Mouse (Mus musculus): Measurements from ENCODE around the gene Olfr1111. TPM values are rescaled to one million over a fixed set of nuclear protein-coding genes. Genes with fewer than 3 reads are reported as not detected.
"Not testable (repeated sequence)": the region's sequence is repeated elsewhere in the genome, so short reads cannot be mapped to it uniquely, and the experiment has no call there.

The Olfr1111 gene
- total RNA-seq (2014; rRNA removed; ENCODE audit: low replicate concordance) (not detected in 2 replicates), polyA plus RNA-seq (2015; fragmentation: Nextera tagmentation; extraction: Ambion mirVana) (not detected in 2 replicates)

- H3K36me3 ChIP-seq (replicated peaks; ENCODE audit: control insufficient read depth, insufficient read depth, low read length), result no peaks in the 10 kb centered on the region
- H3K4me3 ChIP-seq (ENCODE audit: low read depth, low read length), result no peak within 1 kb of the TSS
- H3K9me3 ChIP-seq (replicated peaks; ENCODE audit: control insufficient read depth, low read length), result no peaks in the 10 kb centered on the region
- H3K27me3 ChIP-seq (ENCODE audit: control insufficient read depth, insufficient read depth, low read length), result no peaks in the 10 kb centered on the region
- no peaks in the 10 kb centered on the region for H3K4me1 ChIP-seq (ENCODE audit: control insufficient read depth, insufficient read depth)
- H3K4me2 ChIP-seq (ENCODE audit: low read depth, low read length), result no peak within 1 kb of the TSS
- H3K27ac ChIP-seq (ENCODE audit: low read depth), result no peak within 1 kb of the TSS
- ATAC-seq (ENCODE audit: insufficient read depth, low read depth), result no peak
- TF ChIP-seq EP300 (IDR thresholded peaks at IDR 0.05; ENCODE audit: low read depth) (no peak), CTCF (IDR thresholded peaks at IDR 0.05; ENCODE audit: low read depth) (no peak)
- DNase-seq (ENCODE audit: low spot score), result no peak
- H3K9ac ChIP-seq (replicated peaks; ENCODE audit: low read depth, low read length), result no peak within 1 kb of the TSS
Observed at GRCm38 (mm10) chr2:87152524-87152923, at the start of gene Olfr1111. TSS of gene Olfr1111 (minus strand) at chr2:87152624.

- DNase-seq (ENCODE audit: low spot score) (no peak), ATAC-seq (ENCODE audit: insufficient read depth, low read depth) (no peak)
- Histone ChIP-seq H3K4me2 (ENCODE audit: low read depth, low read length) (no peak within 1 kb of the TSS), H3K9me3 (replicated peaks; ENCODE audit: control insufficient read depth, low read length) (no peaks in the 10 kb centered on the region), H3K9ac (replicated peaks; ENCODE audit: low read depth, low read length) (no peak within 1 kb of the TSS), H3K4me1 (ENCODE audit: control insufficient read depth, insufficient read depth) (no peaks in the 10 kb centered on the region), H3K27ac (ENCODE audit: low read depth) (no peak within 1 kb of the TSS), H3K27me3 (ENCODE audit: control insufficient read depth, insufficient read depth, low read length) (no peaks in the 10 kb centered on the region), H3K36me3 (replicated peaks; ENCODE audit: control insufficient read depth, insufficient read depth, low read length) (no peaks in the 10 kb centered on the region), H3K4me3 (ENCODE audit: low read depth, low read length) (no peak within 1 kb of the TSS)
- TF ChIP-seq EP300 (IDR thresholded peaks at IDR 0.05; ENCODE audit: low read depth), result no peak
- TF ChIP-seq CTCF (IDR thresholded peaks at IDR 0.05; ENCODE audit: low read depth), result no peak
- 63% methylated on average over 1 of the region's 1 CpGs for WGBS
Observed at GRCm38 (mm10) chr2:87187498-87187897, 35.1 kb upstream of the Olfr1111 start, which contains the start of gene Olfr1112. TSS of gene Olfr1112 (plus strand) at chr2:87187798.

- H3K4me3 ChIP-seq (ENCODE audit: low read depth, low read length); H3K9me3 ChIP-seq (replicated peaks; ENCODE audit: control insufficient read depth, low read length); H3K36me3 ChIP-seq (replicated peaks; ENCODE audit: control insufficient read depth, insufficient read depth, low read length); H3K4me2 ChIP-seq (ENCODE audit: low read depth, low read length); ATAC-seq (ENCODE audit: insufficient read depth, low read depth); H3K9ac ChIP-seq (replicated peaks; ENCODE audit: low read depth, low read length); H3K4me1 ChIP-seq (ENCODE audit: control insufficient read depth, insufficient read depth); H3K27me3 ChIP-seq (ENCODE audit: control insufficient read depth, insufficient read depth, low read length); H3K27ac ChIP-seq (ENCODE audit: low read depth); DNase-seq (ENCODE audit: low spot score): not testable (repeated sequence)
- 61% methylated on average over 2 of the region's 2 CpGs for WGBS
Observed at GRCm38 (mm10) chr2:87167731-87168130, 15.3 kb upstream of the Olfr1111 start.

GRCm38 (mm10) chr2:87140200-87140599, 12.2 kb downstream of the Olfr1111 start, which contains the start of gene Olfr1110:
TSS of gene Olfr1110 (minus strand) at chr2:87140300.
- 55% methylated on average over 1 of the region's 1 CpGs for WGBS
- H3K36me3 ChIP-seq (replicated peaks; ENCODE audit: control insufficient read depth, insufficient read depth, low read length), result no peaks in the 10 kb centered on the region
- no peak within 1 kb of the TSS for H3K9ac ChIP-seq (replicated peaks; ENCODE audit: low read depth, low read length)
- no peaks in the 10 kb centered on the region for H3K4me1 ChIP-seq (ENCODE audit: control insufficient read depth, insufficient read depth)
- H3K9me3 ChIP-seq (replicated peaks; ENCODE audit: control insufficient read depth, low read length), result no peaks in the 10 kb centered on the region
- no peak within 1 kb of the TSS for H3K27ac ChIP-seq (ENCODE audit: low read depth)
- H3K27me3 ChIP-seq (ENCODE audit: control insufficient read depth, insufficient read depth, low read length), result no peaks in the 10 kb centered on the region
- H3K4me2 ChIP-seq (ENCODE audit: low read depth, low read length), result no peak within 1 kb of the TSS
- no peak within 1 kb of the TSS for H3K4me3 ChIP-seq (ENCODE audit: low read depth, low read length)
- ATAC-seq (ENCODE audit: insufficient read depth, low read depth) (no peak), DNase-seq (ENCODE audit: low spot score) (no peak)
- TF ChIP-seq EP300 (IDR thresholded peaks at IDR 0.05; ENCODE audit: low read depth) (no peak), CTCF (IDR thresholded peaks at IDR 0.05; ENCODE audit: low read depth) (no peak)

- Histone ChIP-seq H3K36me3 (replicated peaks; ENCODE audit: control insufficient read depth, insufficient read depth, low read length) (no peaks in the 10 kb centered on the region), H3K27ac (ENCODE audit: low read depth) (no peak within 1 kb of the TSS)
Observed at GRCm38 (mm10) chr2:87114467-87114866, 38.0 kb downstream of the Olfr1111 start, which contains the start of gene Olfr259. TSS of gene Olfr259 (minus strand) at chr2:87114567.

More at GRCm38 (mm10) chr2:87114467-87114866, 38.0 kb downstream of the Olfr1111 start, which contains the start of gene Olfr259:
- no peak for ATAC-seq (ENCODE audit: insufficient read depth, low read depth)
- Histone ChIP-seq H3K4me3 (ENCODE audit: low read depth, low read length) (no peak within 1 kb of the TSS), H3K9ac (replicated peaks; ENCODE audit: low read depth, low read length) (no peak within 1 kb of the TSS), H3K4me1 (ENCODE audit: control insufficient read depth, insufficient read depth) (no peaks in the 10 kb centered on the region), H3K27me3 (ENCODE audit: control insufficient read depth, insufficient read depth, low read length) (no peaks in the 10 kb centered on the region), H3K4me2 (ENCODE audit: low read depth, low read length) (no peak within 1 kb of the TSS), H3K9me3 (replicated peaks; ENCODE audit: control insufficient read depth, low read length) (no peaks in the 10 kb centered on the region)
- TF ChIP-seq EP300 (IDR thresholded peaks at IDR 0.05; ENCODE audit: low read depth) (no peak), CTCF (IDR thresholded peaks at IDR 0.05; ENCODE audit: low read depth) (no peak)
- no peak for DNase-seq (ENCODE audit: low spot score)

Other genes starting within 250 kb of the Olfr1111 start
- gene Olfr1098, start 228.1 kb downstream of the Olfr1111 start, total RNA-seq (2014; rRNA removed; ENCODE audit: low replicate concordance), result not detected in 2 replicates
- gene Olfr1098, start 228.1 kb downstream of the Olfr1111 start, polyA plus RNA-seq (2015; fragmentation: Nextera tagmentation; extraction: Ambion mirVana), result not detected in 2 replicates
- gene Olfr1099, start 191.9 kb downstream of the Olfr1111 start, total RNA-seq (2014; rRNA removed; ENCODE audit: low replicate concordance), result not detected in 2 replicates
- not detected in 2 replicates for gene Olfr1099, start 191.9 kb downstream of the Olfr1111 start, polyA plus RNA-seq (2015; fragmentation: Nextera tagmentation; extraction: Ambion mirVana)
- not detected in 2 replicates for gene Olfr1100, start 172.7 kb downstream of the Olfr1111 start, total RNA-seq (2014; rRNA removed; ENCODE audit: low replicate concordance)
- not detected in 2 replicates for gene Olfr1100, start 172.7 kb downstream of the Olfr1111 start, polyA plus RNA-seq (2015; fragmentation: Nextera tagmentation; extraction: Ambion mirVana)
- gene Olfr1101, start 161.4 kb downstream of the Olfr1111 start, total RNA-seq (2014; rRNA removed; ENCODE audit: low replicate concordance), result not detected in 2 replicates
- gene Olfr1101, start 161.4 kb downstream of the Olfr1111 start, polyA plus RNA-seq (2015; fragmentation: Nextera tagmentation; extraction: Ambion mirVana), result not detected in 2 replicates
- gene Olfr1102, start 154.2 kb downstream of the Olfr1111 start, total RNA-seq (2014; rRNA removed; ENCODE audit: low replicate concordance), result not detected in 2 replicates
- gene Olfr1102, start 154.2 kb downstream of the Olfr1111 start, polyA plus RNA-seq (2015; fragmentation: Nextera tagmentation; extraction: Ambion mirVana), result not detected in 2 replicates
- gene Olfr1104, start 125.5 kb downstream of the Olfr1111 start, total RNA-seq (2014; rRNA removed; ENCODE audit: low replicate concordance), result not detected in 2 replicates
- not detected in 2 replicates for gene Olfr1104, start 125.5 kb downstream of the Olfr1111 start, polyA plus RNA-seq (2015; fragmentation: Nextera tagmentation; extraction: Ambion mirVana)
- not detected in 2 replicates for gene Olfr1105, start 116.1 kb downstream of the Olfr1111 start, total RNA-seq (2014; rRNA removed; ENCODE audit: low replicate concordance)
- not detected in 2 replicates for gene Olfr1105, start 116.1 kb downstream of the Olfr1111 start, polyA plus RNA-seq (2015; fragmentation: Nextera tagmentation; extraction: Ambion mirVana)
- not detected in 2 replicates for gene Olfr1106, start 100.4 kb downstream of the Olfr1111 start, total RNA-seq (2014; rRNA removed; ENCODE audit: low replicate concordance)
- gene Olfr1106, start 100.4 kb downstream of the Olfr1111 start, polyA plus RNA-seq (2015; fragmentation: Nextera tagmentation; extraction: Ambion mirVana), result not detected in 2 replicates
- gene Olfr1107, start 76.8 kb downstream of the Olfr1111 start, total RNA-seq (2014; rRNA removed; ENCODE audit: low replicate concordance), result not detected in 2 replicates
- gene Olfr1107, start 76.8 kb downstream of the Olfr1111 start, polyA plus RNA-seq (2015; fragmentation: Nextera tagmentation; extraction: Ambion mirVana), result not detected in 2 replicates
- gene Olfr1109, start 56.6 kb downstream of the Olfr1111 start, total RNA-seq (2014; rRNA removed; ENCODE audit: low replicate concordance), result not detected in 2 replicates
- gene Olfr1109, start 56.6 kb downstream of the Olfr1111 start, polyA plus RNA-seq (2015; fragmentation: Nextera tagmentation; extraction: Ambion mirVana), result not detected in 2 replicates
- gene Olfr259, start 38.1 kb downstream of the Olfr1111 start, total RNA-seq (2014; rRNA removed; ENCODE audit: low replicate concordance), result not detected in 2 replicates
- gene Olfr259, start 38.1 kb downstream of the Olfr1111 start, polyA plus RNA-seq (2015; fragmentation: Nextera tagmentation; extraction: Ambion mirVana), result not detected in 2 replicates
- gene Olfr1110, start 12.3 kb downstream of the Olfr1111 start, total RNA-seq (2014; rRNA removed; ENCODE audit: low replicate concordance), result not detected in 2 replicates
- gene Olfr1110, start 12.3 kb downstream of the Olfr1111 start, polyA plus RNA-seq (2015; fragmentation: Nextera tagmentation; extraction: Ambion mirVana), result not detected in 2 replicates
- not detected in 2 replicates for gene Olfr1112, start 35.2 kb upstream of the Olfr1111 start, total RNA-seq (2014; rRNA removed; ENCODE audit: low replicate concordance)
- not detected in 2 replicates for gene Olfr1112, start 35.2 kb upstream of the Olfr1111 start, polyA plus RNA-seq (2015; fragmentation: Nextera tagmentation; extraction: Ambion mirVana)
- gene Olfr1113, start 56.3 kb upstream of the Olfr1111 start, total RNA-seq (2014; rRNA removed; ENCODE audit: low replicate concordance), result not detected in 2 replicates
- gene Olfr1113, start 56.3 kb upstream of the Olfr1111 start, polyA plus RNA-seq (2015; fragmentation: Nextera tagmentation; extraction: Ambion mirVana), result not detected in 2 replicates
- not detected in 2 replicates for gene Olfr1115, start 95.4 kb upstream of the Olfr1111 start, total RNA-seq (2014; rRNA removed; ENCODE audit: low replicate concordance)
- gene Olfr1115, start 95.4 kb upstream of the Olfr1111 start, polyA plus RNA-seq (2015; fragmentation: Nextera tagmentation; extraction: Ambion mirVana), result not detected in 2 replicates
- not detected in 2 replicates for gene Olfr1116, start 114.9 kb upstream of the Olfr1111 start, total RNA-seq (2014; rRNA removed; ENCODE audit: low replicate concordance)
- not detected in 2 replicates for gene Olfr1116, start 114.9 kb upstream of the Olfr1111 start, polyA plus RNA-seq (2015; fragmentation: Nextera tagmentation; extraction: Ambion mirVana)
- not detected in 2 replicates for gene Olfr1118, start 155.0 kb upstream of the Olfr1111 start, total RNA-seq (2014; rRNA removed; ENCODE audit: low replicate concordance)
- gene Olfr1118, start 155.0 kb upstream of the Olfr1111 start, polyA plus RNA-seq (2015; fragmentation: Nextera tagmentation; extraction: Ambion mirVana), result not detected in 2 replicates
- gene Olfr1120, start 202.2 kb upstream of the Olfr1111 start, total RNA-seq (2014; rRNA removed; ENCODE audit: low replicate concordance), result not detected in 2 replicates
- gene Olfr1120, start 202.2 kb upstream of the Olfr1111 start, polyA plus RNA-seq (2015; fragmentation: Nextera tagmentation; extraction: Ambion mirVana), result not detected in 2 replicates
- not detected in 2 replicates for gene Olfr1121, start 217.3 kb upstream of the Olfr1111 start, total RNA-seq (2014; rRNA removed; ENCODE audit: low replicate concordance)
- gene Olfr1121, start 217.3 kb upstream of the Olfr1111 start, polyA plus RNA-seq (2015; fragmentation: Nextera tagmentation; extraction: Ambion mirVana), result not detected in 2 replicates
- gene Olfr1122, start 233.2 kb upstream of the Olfr1111 start, total RNA-seq (2014; rRNA removed; ENCODE audit: low replicate concordance), result not detected in 2 replicates
- not detected in 2 replicates for gene Olfr1122, start 233.2 kb upstream of the Olfr1111 start, polyA plus RNA-seq (2015; fragmentation: Nextera tagmentation; extraction: Ambion mirVana)

Data from heart, postnatal 0 days (tissue).